Mouse (Mus musculus) kidney, postnatal 36 days (tissue): ENCODE measurements around the gene Creb3l2.

Source experiments
- DNase-seq, 2 experiments: peaks; one replicate each; pipeline ENCODE4 v3.0.0; 2021 to 2022; ENCODE audit warnings: mixed read lengths in 2 of 2

Creb3l2 gene

DNA sequence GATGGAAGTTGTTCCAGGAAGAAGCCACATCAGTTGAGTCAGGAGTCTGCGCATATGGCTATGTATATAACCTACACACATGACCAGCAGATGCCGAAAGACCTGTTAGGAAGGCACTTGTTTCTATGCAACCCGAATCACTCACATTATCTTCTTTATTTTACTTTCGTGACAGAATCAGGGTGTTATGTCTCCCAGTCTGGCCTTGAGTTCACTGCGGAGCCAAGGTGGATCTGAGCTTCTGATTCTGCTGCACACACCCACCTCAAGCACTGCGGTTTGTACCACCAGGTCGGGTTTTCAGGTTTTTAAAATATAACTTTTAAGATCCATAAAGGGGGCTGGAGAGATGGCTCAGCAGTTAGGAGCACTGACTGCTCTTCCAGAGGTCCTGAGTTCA lies 119.3 kb downstream of the Creb3l2 start:
- DNase-seq, result no peak

DNA sequence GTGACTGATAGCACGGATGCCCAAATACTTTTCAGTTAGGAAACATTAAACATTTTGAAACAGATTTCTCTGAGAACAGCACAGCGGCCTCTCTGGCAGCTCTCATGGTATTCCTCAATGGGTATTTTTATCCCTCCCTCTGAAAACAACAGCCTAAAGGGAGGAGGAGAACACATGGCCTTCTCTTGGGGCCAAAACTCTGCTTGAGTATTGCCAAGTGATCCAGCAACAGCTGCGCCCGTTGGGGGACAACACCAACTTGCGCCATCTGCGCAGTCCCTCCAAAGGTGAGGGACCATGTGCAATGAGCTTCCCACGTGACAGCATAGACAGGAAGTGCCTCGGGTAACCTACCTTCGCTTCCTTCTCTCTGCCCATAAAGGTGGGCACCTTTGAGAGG lies 119.9 kb downstream of the Creb3l2 start:
- no peak for DNase-seq

DNA sequence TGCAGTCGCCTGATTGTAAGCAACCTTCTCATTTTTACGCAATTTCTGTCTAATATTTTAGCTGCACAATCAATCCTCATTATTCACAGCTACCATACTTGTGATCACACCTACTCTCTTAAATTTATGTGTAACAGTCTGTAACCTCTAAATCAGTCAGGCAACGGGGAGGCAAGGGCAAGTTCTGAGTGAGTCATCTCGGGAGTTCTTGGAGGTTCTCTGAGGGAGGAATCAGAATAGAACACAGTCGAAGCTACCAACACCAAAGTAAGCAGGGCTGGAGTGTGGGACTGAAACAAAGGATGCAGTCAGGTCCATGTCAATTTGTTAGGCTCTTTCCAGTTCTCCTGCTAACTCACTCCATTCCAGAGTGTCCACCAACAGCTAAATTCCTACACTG lies 124.0 kb downstream of the Creb3l2 start:
- no peak for DNase-seq

DNA sequence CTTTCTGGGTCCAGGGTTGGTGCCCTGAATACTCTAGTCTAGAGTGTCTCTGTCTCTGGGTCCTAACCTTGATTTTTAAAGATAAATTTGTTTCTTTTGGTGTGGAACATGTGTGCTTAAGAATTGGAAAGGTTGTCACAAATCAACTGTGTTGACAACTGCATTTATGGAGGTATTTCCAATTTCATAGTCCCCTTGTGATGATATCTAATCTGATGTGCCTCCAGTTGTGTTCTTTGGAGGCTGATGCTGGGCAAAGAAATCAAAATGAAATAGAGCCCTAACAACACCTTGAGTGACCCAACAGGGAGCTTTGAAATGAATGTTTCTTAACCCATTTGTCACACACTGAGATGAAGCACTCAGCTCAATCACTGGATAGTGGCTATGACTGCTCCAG lies 126.5 kb downstream of the Creb3l2 start:
- no peak for DNase-seq

DNA sequence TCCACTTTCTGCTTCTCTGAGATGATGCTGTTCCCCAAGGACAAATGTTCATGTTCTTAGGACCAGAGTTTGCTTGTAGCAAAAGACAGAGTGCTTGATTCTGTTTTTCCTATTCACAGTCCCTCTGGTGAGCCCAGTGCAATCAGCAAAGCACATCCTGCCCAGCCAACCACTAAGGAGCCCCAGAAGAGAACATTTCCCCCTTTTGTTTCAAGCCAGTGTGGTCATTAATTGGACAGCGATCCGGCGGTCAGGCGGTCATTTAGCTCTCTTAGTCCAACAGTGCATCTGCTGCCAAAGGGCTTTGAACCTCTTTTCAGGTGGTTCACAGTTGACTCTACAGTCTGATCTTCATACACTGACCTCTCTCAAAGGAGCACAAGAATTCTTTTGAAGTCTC lies 131.3 kb downstream of the Creb3l2 start:
- DNase-seq, result no peak

DNA sequence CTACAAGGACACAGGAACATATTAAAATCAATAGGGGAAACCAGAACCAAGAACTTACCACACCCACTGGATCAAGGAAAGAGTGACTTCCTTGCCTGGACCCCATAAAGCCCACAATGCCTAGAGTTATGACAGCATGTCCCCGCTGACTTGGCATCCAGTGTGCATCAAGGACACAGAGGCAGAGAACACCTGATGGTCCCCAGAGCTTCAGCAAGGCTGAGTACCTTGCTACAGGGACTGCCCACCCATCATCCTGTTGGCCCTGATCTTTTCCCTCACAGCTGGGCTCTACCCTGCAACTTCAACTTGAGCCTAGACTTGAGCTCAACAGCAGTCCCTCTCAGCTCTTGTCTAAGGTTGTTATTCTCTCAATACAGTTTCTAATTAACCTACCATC lies 135.3 kb downstream of the Creb3l2 start:
- DNase-seq, result no peak

DNA sequence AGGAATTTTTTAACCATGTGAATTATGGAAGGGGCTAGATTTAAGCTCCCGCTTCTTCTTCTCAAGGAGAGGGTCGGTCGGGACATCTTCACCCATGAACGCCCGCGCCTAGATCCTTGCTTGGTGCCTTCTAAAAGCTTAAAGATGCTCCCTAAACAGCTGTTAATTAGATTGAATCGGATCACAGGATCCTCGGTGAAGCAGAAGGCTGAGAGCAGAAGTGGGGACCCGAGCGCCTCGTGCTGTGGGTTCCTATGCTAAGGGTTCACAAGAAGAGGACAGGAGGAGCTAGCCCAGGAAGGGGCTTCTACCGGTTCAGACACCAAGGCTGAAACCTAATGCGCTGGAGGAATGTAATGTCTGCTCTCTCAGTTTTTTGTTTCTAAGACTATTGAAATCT lies 141.5 kb downstream of the Creb3l2 start:
- no peak for DNase-seq

DNA sequence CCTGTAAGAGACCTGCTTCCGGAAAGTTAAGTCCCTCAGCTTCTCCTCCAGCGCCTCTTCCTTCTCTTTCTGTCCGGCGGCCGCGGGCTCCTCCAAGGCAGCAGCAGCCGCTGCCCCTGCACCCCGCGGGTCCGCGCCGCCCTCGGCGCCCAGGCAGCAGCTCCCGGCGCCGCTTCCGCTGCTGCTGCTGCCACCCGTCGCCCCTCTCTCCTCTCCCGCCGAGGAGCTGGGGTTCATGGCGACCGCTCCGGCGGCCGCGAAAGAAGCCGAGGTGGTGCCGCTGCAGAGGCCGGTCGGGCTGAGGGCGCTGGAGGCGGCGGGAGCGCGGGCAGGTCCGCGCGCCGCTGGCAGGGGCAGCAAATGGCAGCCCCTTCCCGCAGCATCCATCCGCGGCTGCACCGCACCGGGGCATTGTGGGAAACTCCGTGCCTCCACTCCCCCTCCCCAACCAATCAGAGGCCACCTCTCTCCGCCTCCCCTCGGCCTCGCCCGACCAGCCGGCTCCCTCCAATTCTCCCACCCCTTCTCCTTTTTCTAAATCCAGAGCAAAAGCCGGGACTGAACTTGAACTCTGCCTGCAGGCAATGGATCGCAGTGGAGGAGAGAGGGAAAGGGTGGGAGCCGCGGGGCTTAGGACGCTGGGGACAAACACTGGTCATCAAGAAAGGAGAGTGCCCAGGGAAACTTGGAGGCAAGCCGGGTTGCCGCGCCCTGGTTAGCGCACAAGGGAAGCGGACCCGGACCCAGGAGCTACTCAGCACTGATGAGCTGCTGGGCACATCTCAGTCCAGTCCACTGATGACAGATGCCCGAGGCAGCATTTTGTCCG lies 142.2 kb downstream of the Creb3l2 start, which contains the start of gene Dgki:
Gene Dgki (minus strand): TSS at position 623 of the 829 bp plus-strand sequence.
- peak in 1 of 2 experiments; percentile 34 for DNase-seq

DNA sequence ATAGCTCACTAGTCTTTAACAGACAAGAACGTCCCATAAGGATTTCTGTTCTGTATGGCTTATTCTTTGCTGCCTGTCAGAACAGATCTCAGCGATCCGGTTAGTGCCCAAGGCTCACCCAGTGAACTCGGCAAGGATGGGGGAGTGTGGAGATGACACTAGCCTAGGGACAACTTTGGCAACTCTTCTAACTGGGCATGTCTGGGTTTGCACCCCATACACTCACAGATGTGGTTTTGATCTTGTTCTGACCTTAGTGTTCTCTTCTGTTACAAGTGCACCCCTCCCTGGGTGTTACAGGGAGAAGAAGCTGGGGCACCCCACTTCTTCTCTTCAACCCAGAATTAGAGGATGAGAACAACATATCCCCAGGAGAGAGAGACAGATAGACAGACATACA lies 143.0 kb downstream of the Creb3l2 start:
- no peak for DNase-seq

DNA sequence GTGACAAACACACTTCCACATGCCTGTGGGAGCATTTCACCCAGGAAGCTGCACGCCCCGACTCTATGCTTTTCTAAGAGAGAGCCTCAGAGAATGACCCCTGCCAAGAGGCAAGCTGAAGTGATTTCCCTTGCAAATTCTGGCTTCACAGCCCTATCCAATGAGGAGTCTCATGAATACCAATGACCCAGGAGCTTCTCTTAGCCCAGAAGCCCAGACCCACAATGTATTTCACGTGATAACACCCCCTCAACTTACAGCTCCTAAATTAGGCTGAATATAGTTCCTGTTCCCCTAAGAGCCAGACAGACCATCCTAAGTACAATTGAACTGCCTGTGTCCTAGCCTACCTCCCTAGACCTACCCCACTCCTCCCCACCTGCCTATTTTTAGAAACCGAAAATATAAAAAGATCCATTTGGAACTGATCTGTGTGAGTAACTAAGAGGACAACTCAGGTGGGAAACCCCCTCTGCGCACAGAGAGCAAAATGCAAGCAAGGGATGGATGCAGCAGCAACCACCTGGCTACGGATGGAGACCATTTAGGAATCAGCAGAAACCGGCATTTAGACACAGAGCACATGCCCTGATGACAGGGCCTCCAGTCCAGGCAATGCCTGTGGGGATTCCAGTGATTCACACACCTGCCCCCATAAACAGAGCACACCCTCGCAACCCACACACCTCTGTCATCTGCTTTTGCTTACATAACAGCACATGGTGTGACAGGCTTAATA lies 144.0 kb downstream of the Creb3l2 start:
- DNase-seq, result no peak

DNA sequence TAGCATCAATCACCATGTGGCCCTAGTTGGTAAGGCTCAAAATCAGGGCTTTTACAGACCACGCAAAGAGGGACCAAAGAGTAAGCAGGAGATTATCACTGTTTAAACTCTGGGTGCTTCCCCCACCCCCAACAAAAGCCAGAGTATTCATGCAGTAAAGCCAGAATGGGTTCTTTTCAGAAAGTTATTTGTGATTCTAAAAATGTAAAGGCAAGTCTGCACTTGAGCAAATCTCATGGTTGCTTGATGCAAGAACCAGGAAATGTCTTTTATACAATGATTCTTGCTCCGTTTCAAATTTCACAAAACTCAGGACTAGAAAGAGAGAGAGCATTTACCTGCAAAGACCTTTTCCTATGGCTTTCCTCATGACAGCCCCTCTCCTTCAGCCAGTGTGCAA lies 149.9 kb downstream of the Creb3l2 start:
- DNase-seq, result no peak

DNA sequence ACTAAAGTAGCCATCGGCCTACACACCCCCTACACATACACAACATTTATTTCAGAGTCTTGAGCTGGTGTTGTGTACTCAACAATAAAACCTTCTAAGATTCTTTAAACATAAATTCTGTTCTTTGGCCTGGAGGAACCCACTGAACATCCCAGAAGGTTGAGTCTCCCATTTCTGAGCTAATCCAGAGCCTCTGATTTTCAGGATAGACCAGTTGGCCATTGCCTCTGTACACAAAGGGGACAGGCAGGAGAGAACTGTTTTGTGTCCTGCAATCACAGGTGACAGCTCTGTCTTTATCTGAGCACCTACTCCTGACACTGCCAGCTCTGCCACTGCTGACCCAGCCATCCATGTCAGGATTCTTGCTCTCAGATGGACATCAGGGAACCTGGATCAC lies 150.8 kb downstream of the Creb3l2 start:
- DNase-seq, result no peak

DNA sequence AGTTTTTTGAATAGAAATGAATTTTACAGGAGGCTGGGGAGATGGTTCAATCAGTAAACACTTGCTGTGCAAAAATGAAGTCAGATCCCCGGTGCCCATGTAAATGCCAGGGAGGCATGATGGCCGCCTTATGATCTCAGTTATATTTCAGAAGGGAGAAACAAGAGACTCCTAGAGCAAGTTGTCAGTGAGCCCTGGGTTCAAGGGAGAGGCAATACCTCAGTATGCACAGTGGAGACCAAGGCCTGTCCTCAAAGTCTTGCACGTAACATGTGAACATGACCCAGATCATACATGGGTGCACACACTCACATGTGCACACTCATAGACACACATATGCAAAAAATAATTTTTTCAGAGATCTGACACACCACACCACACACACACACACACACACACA lies 151.3 kb downstream of the Creb3l2 start:
- DNase-seq, result no peak

DNA sequence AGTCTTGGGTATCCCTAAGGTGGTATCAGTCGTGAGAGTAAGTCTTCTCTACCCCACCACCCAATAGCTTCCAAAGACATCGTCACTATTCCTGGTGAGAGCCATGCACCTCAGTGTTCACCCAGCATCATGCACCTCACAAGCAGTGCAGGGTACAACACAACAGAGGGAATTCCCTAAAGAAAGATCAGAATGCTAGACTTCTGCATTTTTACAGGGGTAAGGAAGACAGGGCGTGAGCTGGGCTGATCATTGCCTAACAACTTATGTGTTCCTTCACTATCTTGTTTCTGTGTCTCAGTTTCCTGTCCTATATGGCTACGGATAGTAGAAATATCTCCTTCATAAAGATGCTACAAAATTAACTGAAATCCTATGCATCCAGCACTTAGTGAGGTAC lies 155.8 kb downstream of the Creb3l2 start:
- DNase-seq, result no peak

DNA sequence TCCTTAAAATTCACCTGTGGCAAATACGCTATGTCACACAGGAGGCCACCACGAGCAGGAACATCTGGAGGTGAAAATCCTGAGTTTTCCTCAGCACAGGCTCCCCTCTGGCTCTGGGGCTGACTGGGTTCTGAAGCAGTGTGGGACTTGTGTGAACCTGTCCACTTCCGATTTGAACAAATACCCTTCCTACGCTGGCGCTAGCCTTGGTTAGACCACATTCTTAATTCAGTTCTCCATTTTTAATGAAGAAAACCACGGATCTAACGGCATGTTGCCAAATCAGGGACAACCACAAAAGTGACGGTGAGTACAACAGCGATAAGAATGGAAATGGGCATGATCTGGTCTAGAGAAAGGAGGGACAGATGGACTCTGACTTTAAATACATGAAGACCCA lies 157.1 kb downstream of the Creb3l2 start:
- DNase-seq, result no peak

DNA sequence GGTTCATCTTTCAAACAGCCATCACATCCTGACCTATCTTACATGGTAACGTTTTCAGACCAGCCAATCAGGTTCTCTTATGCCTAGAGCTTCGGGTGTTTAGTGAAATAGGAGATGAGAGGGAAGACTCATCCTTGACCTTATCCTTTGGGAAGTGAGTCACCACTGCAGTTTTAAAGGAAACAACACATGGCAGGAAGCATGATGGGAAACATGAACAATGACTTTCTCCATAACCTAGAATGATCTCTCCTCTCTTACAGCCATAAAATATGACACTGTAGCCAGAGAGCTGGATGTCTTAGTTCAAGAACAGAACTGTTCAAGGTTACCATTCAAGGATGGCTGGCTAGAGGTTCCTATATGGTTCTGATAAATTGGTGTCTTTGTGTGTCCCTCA lies 158.6 kb downstream of the Creb3l2 start:
- DNase-seq, result no peak

DNA sequence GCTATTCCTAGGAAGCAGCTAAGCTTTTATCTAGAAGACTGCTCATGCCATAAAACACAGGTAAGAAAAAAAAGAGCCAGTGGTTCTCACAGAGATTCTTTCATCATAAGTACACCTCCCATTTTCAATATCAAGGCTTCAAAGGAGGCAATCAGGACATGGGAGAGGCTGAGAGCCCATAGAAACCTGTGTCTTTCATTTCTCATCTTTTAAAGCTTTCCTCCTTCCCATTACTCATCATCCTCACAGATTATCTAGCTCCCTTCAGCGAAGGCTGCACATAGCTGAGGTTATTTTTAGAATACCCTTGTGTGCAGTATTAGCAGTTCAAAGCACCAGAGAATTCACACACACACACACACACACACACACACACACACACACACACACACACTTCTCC lies 159.3 kb downstream of the Creb3l2 start:
- no peak for DNase-seq
